Mouse (Mus musculus) heart, adult 8-10 months (tissue): ENCODE results near the gene 1700025G04Rik. TPM values are rescaled to one million over a fixed set of nuclear protein-coding genes. Genes with fewer than 3 reads are reported as not detected.

Experiments
- DNase-seq: peaks from one replicate; pipeline ENCODE4 v3.0.0; 2022; ENCODE audit warnings: low spot score
- total RNA-seq, 4 experiments: library from RNA; stranded (reverse); gene quantifications; 2 replicates each; pipeline ENCODE4 v1.2.4; 2022

The 1700025G04Rik gene
- total RNA-seq, result 10 to 100 TPM; 37.1 to 52.9 (median 46.2) TPM

- DNase-seq, result peak; percentile 76
These were observed at the start of gene 1700025G04Rik for GRCm38 (mm10) chr1:152090018-152090553. Gene 1700025G04Rik (minus strand): TSS chr1:152090125.

GRCm38 (mm10) chr1:152139496-152139895 is 49.6 kb upstream of the 1700025G04Rik start:
- DNase-seq, result peak; percentile 35

- DNase-seq, result peak; percentile 73
These were observed 40.3 kb upstream of the 1700025G04Rik start for GRCm38 (mm10) chr1:152130029-152130727.

GRCm38 (mm10) chr1:152125451-152125850 is 35.5 kb upstream of the 1700025G04Rik start:
- DNase-seq, result no peak

- no peak for DNase-seq
These were observed 20.2 kb upstream of the 1700025G04Rik start for GRCm38 (mm10) chr1:152110123-152110522.

- no peak for DNase-seq
These were observed 16.2 kb upstream of the 1700025G04Rik start for GRCm38 (mm10) chr1:152106136-152106535.

- DNase-seq, result no peak
These were observed 15.3 kb upstream of the 1700025G04Rik start for GRCm38 (mm10) chr1:152105246-152105645.

GRCm38 (mm10) chr1:152101746-152102145 is 11.8 kb upstream of the 1700025G04Rik start:
- DNase-seq, result no peak

GRCm38 (mm10) chr1:152096045-152096444 is 6.1 kb upstream of the 1700025G04Rik start:
- DNase-seq, result no peak

GRCm38 (mm10) chr1:152090564-152091545 is 930 bp upstream of the 1700025G04Rik start:
- peak; percentile 42 for DNase-seq

- no peak for DNase-seq
These were observed 399 bp downstream of the 1700025G04Rik start for GRCm38 (mm10) chr1:152089526-152089925.

- DNase-seq, result peak; percentile 44
These were observed 1.0 kb downstream of the 1700025G04Rik start for GRCm38 (mm10) chr1:152088791-152089401.

GRCm38 (mm10) chr1:152088030-152088429 is 1.9 kb downstream of the 1700025G04Rik start:
- DNase-seq, result no peak

- no peak for DNase-seq
These were observed 3.0 kb downstream of the 1700025G04Rik start for GRCm38 (mm10) chr1:152086951-152087350.

- DNase-seq, result no peak
These were observed 4.4 kb downstream of the 1700025G04Rik start for GRCm38 (mm10) chr1:152085561-152085960.

GRCm38 (mm10) chr1:152084638-152085345 is 5.1 kb downstream of the 1700025G04Rik start:
- peak; percentile 83 for DNase-seq

- no peak for DNase-seq
These were observed 7.8 kb downstream of the 1700025G04Rik start for GRCm38 (mm10) chr1:152081954-152082711.

GRCm38 (mm10) chr1:152081121-152081520 is 8.8 kb downstream of the 1700025G04Rik start:
- peak; percentile 21 for DNase-seq

- DNase-seq, result no peak
These were observed 9.7 kb downstream of the 1700025G04Rik start for GRCm38 (mm10) chr1:152080244-152080643.

GRCm38 (mm10) chr1:152077171-152077715 is 12.7 kb downstream of the 1700025G04Rik start:
- DNase-seq, result no peak
